20 mouse cellular contexts compared by ENCODE assay signal in genomic region chr14:100026671-100027070, GRCm38 (mm10).
DNase-seq lines count a peak whose midpoint lies in the region; ATAC-seq and TF ChIP-seq lines count a peak whose summit lies in the region.
"Had no signal": no experiment of that assay in that cellular context is flagged by ENCODE, and none has a peak within 500 bp of the region (broad histone marks: within the 10 kb centered on the region; RNA-seq: fewer than 3 reads in every experiment).

No protein-coding gene starts in this region.

- TF ChIP-seq POLR2A in myocyte (IDR thresholded peaks at IDR 0.05; ENCODE audit: insufficient read length, low read depth), result no peak

- intact Hi-C loops in left cerebral cortex, adult 2 months (cut with DNase I), result loop anchor here (5.0 kb wide), 1 partner anchor 81 kb away; no protein-coding TSS in a partner anchor
- intact Hi-C loops in left cerebral cortex, postnatal 14 days (cut with DNase I), result no loop called here

- H3K4me1 ChIP-seq in heart, postnatal 0 days (ENCODE audit: control insufficient read depth, insufficient read depth), result no peaks in the 10 kb centered on the region
- H3K4me1 ChIP-seq: lung, embryonic 15.5 days had no signal

- WGBS in heart, postnatal 0 days, result 70% methylated on average over 6 of the region's 6 CpGs

- H3K4me2 ChIP-seq in heart, postnatal 0 days (ENCODE audit: low read depth, low read length), result 0 out of 2 replicates have a peak overlapping the region, but pooled peaks have one; percentile 1
- peak overlapping the region; percentile 51 for H3K4me2 ChIP-seq in myocyte (ENCODE audit: low read depth)
- H3K4me2 ChIP-seq: hindbrain, embryonic 13.5 days; liver, embryonic 11.5 days; lung, embryonic 15.5 days; midbrain, embryonic 13.5 days had no signal

- H3ac ChIP-seq in myocyte (ENCODE audit: control insufficient read depth, insufficient read length), result no peak overlapping the region

- no peaks in the 10 kb centered on the region for H3K36me3 ChIP-seq in heart, postnatal 0 days (replicated peaks; ENCODE audit: control insufficient read depth, insufficient read depth, low read length)
- no peaks in the 10 kb centered on the region for H3K36me3 ChIP-seq in myocyte (ENCODE audit: control insufficient read depth, insufficient read depth)
- H3K36me3 ChIP-seq: G1E had no signal

- no peaks in the 10 kb centered on the region for H3K79me2 ChIP-seq in myocyte (ENCODE audit: control insufficient read depth, insufficient read depth)

- peak; percentile 82 for ATAC-seq in frontal cortex, adult (ENCODE audit: low TSS enrichment)
- ATAC-seq in heart, postnatal 0 days (ENCODE audit: insufficient read depth, low read depth), result no peak
- ATAC-seq: inflammation-experienced regulatory T-cells, adult 6 months; midbrain, embryonic 13.5 days had no signal

- H3K27me3 ChIP-seq in heart, postnatal 0 days (ENCODE audit: control insufficient read depth, insufficient read depth, low read length), result no peaks in the 10 kb centered on the region
- no peaks in the 10 kb centered on the region for H3K27me3 ChIP-seq in myocyte (ENCODE audit: control insufficient read depth, insufficient read depth, insufficient read length)
- H3K27me3 ChIP-seq: hindbrain, embryonic 13.5 days; lung, embryonic 15.5 days; midbrain, embryonic 13.5 days had no signal

- no peak overlapping the region for H3K27ac ChIP-seq in heart, postnatal 0 days (ENCODE audit: low read depth)
- peak overlapping the region; percentile 55; the same call in 1 of the 2 replicates for H3K27ac ChIP-seq in left cerebral cortex, adult 2 months
- H3K27ac ChIP-seq: hindbrain, embryonic 13.5 days; lung, embryonic 15.5 days; midbrain, embryonic 13.5 days had no signal

- H3K9me3 ChIP-seq in heart, postnatal 0 days (replicated peaks; ENCODE audit: control insufficient read depth, low read length), result no peaks in the 10 kb centered on the region
- H3K9me3 ChIP-seq: hindbrain, embryonic 13.5 days; lung, embryonic 15.5 days; midbrain, embryonic 13.5 days had no signal

- no peak for TF ChIP-seq CTCF in heart, postnatal 0 days (IDR thresholded peaks at IDR 0.05; ENCODE audit: low read depth)
- TF ChIP-seq CTCF in left cerebral cortex, adult 2 months (IDR thresholded peaks at IDR 0.05), result no peak

- H3K4me3 ChIP-seq in heart, postnatal 0 days (ENCODE audit: low read depth, low read length), result peak overlapping the region; percentile 0; the same call in 1 of the 2 replicates
- H3K4me3 ChIP-seq in left cerebral cortex, adult 2 months, result peak overlapping the region; percentile 28
- H3K4me3 ChIP-seq in myocyte, result no peak overlapping the region
- H3K4me3 ChIP-seq: hindbrain, embryonic 13.5 days; lung, embryonic 15.5 days; midbrain, embryonic 13.5 days had no signal

- no peak for DNase-seq in frontal cortex, postnatal 10 days (ENCODE audit: low spot score in 2 of 2)
- peak; percentile 16 for DNase-seq in heart, postnatal 0 days (ENCODE audit: low spot score)
- DNase-seq in heart, postnatal 4 days, result no peak
- DNase-seq in left cerebral cortex, adult 2 months (ENCODE audit: extremely low spot score in 1 of 2, low spot score in 2 of 2), result no peak
- DNase-seq in left cerebral cortex, postnatal 14 days (ENCODE audit: low spot score in 2 of 2), result no peak
- no peak for DNase-seq in right cerebral cortex, adult 18-20 months
- DNase-seq: adrenal gland, postnatal 14 days; cerebellum, adult 11 months; cerebellum, postnatal 10 days; gastrocnemius, postnatal 14 days; thymus, adult 18-20 months; thymus, postnatal 4 days had no signal

- no peak for TF ChIP-seq EP300 in heart, postnatal 0 days (IDR thresholded peaks at IDR 0.05; ENCODE audit: low read depth)

- H3K9ac ChIP-seq in heart, postnatal 0 days (replicated peaks; ENCODE audit: low read depth, low read length), result no peak overlapping the region
- H3K9ac ChIP-seq: hindbrain, embryonic 13.5 days; lung, embryonic 15.5 days; midbrain, embryonic 13.5 days had no signal

TF ChIP-seq in myocyte, 11 proteins besides CTCF, POLR2A, EP300 and RAD21:
- TF ChIP-seq POLR2AphosphoS2 (IDR thresholded peaks at IDR 0.05; ENCODE audit: insufficient read length, low read depth) (no peak), CEBPB (IDR thresholded peaks at IDR 0.05; ENCODE audit: insufficient read depth, poor library complexity, severe bottlenecking) (no peak), E2F4 (IDR thresholded peaks at IDR 0.05; ENCODE audit: insufficient read depth) (no peak), USF1 (IDR thresholded peaks at IDR 0.05; ENCODE audit: low read depth) (no peak)
